In the genomic region with DNA sequence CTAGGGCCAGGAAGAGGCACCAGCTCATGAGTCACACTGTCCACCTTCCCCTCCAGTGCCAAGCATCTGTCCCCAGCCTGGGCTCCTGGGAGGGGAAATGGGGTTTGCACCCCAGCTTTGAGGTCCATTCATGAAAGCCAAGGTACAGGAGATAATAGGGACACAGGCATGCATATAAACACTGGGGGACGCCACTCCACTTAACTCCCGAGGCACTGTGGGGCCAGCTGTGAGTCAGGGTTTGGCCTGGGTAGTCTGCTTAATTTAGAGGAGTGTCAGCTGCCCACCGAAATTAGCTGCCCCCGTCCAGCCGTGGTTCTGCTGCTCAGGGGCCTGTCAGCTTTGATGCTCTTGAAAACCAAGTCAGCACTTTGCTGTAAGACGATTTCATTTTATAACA, we compare ENCODE assay signal across 28 mouse cellular contexts. TPM values are rescaled to one million over a fixed set of nuclear protein-coding genes. Genes with fewer than 3 reads are reported as not detected.
DNase-seq lines count a peak whose midpoint lies in the region; ATAC-seq lines count a peak whose summit lies in the region.
"Had no signal": no experiment of that assay in that cellular context is flagged by ENCODE, and none has a peak within 500 bp of the region (broad histone marks: within the 10 kb centered on the region; RNA-seq: fewer than 3 reads in every experiment).

No protein-coding gene starts in this region.

- no peaks in the 10 kb centered on the region for H3K27me3 ChIP-seq in hindbrain, embryonic 12.5 days
- no peaks in the 10 kb centered on the region for H3K27me3 ChIP-seq in hindbrain, embryonic 14.5 days (ENCODE audit: control insufficient read depth, insufficient read depth, low read length)
- H3K27me3 ChIP-seq in hindbrain, embryonic 13.5 days = no peaks in the 10 kb centered on the region
- H3K27me3 ChIP-seq: embryonic facial prominence, embryonic 13.5 days; forebrain, embryonic 13.5 days; heart, embryonic 15.5 days; Patski had no signal

- H3K9ac ChIP-seq in hindbrain, embryonic 12.5 days = no peak overlapping the region
- no peak overlapping the region for H3K9ac ChIP-seq in hindbrain, embryonic 14.5 days
- no peak overlapping the region for H3K9ac ChIP-seq in hindbrain, embryonic 13.5 days
- H3K9ac ChIP-seq: embryonic facial prominence, embryonic 13.5 days; forebrain, embryonic 13.5 days; forebrain, postnatal 0 days; heart, embryonic 12.5 days; heart, embryonic 15.5 days had no signal

- H3K27ac ChIP-seq in hindbrain, embryonic 12.5 days = 0 out of 2 replicates have a peak overlapping the region, but pooled peaks have one; percentile 35
- no peak overlapping the region for H3K27ac ChIP-seq in hindbrain, embryonic 14.5 days
- H3K27ac ChIP-seq in hindbrain, embryonic 13.5 days = 0 out of 2 replicates have a peak overlapping the region, but pooled peaks have one; percentile 30
- H3K27ac ChIP-seq: embryonic facial prominence, embryonic 13.5 days; forebrain, embryonic 13.5 days; gastrocnemius, adult 2 months; heart, embryonic 15.5 days had no signal

- WGBS in hindbrain, embryonic 12.5 days = 46% methylated on average over 6 of the region's 6 CpGs
- 37% methylated on average over 6 of the region's 6 CpGs for WGBS in hindbrain, embryonic 14.5 days
- 46% methylated on average over 6 of the region's 6 CpGs for WGBS in hindbrain, embryonic 13.5 days

- no peaks in the 10 kb centered on the region for H3K9me3 ChIP-seq in hindbrain, embryonic 12.5 days (replicated peaks)
- no peaks in the 10 kb centered on the region for H3K9me3 ChIP-seq in hindbrain, embryonic 14.5 days (ENCODE audit: control insufficient read depth, low read length)
- no peaks in the 10 kb centered on the region for H3K9me3 ChIP-seq in hindbrain, embryonic 13.5 days
- H3K9me3 ChIP-seq: embryonic facial prominence, embryonic 13.5 days; forebrain, embryonic 13.5 days; G1E; heart, embryonic 12.5 days; heart, embryonic 15.5 days had no signal

- DNase-seq in heart, adult 11 months = peak; percentile 89
- no peak for DNase-seq in heart, postnatal 10 days
- DNase-seq in hindbrain, embryonic 14.5 days (ENCODE audit: low spot score) = no peak
- DNase-seq in ovary, adult 18-20 months (ENCODE audit: low spot score) = no peak
- DNase-seq: adrenal gland, adult 2 months; adrenal gland, postnatal 14 days; B cell, adult 2 months; cerebellum, adult 11 months; cerebellum, adult 2 months; cerebellum, adult 9-11 months; cerebellum, postnatal 25 days; forebrain, postnatal 0 days; gastrocnemius, adult 2 months; gastrocnemius, postnatal 14 days; heart, adult 18-20 months; heart, postnatal 14 days; heart, postnatal 4 days; kidney, adult 2 months had no signal

- intact Hi-C loops in heart, postnatal 10 days (cut with DNase I) = no loop called here

- no peaks in the 10 kb centered on the region for H3K36me3 ChIP-seq in hindbrain, embryonic 12.5 days
- H3K36me3 ChIP-seq in hindbrain, embryonic 14.5 days (replicated peaks; ENCODE audit: control insufficient read depth, insufficient read depth) = no peaks in the 10 kb centered on the region
- no peaks in the 10 kb centered on the region for H3K36me3 ChIP-seq in hindbrain, embryonic 13.5 days
- H3K36me3 ChIP-seq: embryonic facial prominence, embryonic 13.5 days; G1E; heart, embryonic 12.5 days; heart, embryonic 15.5 days had no signal

- no peak overlapping the region for H3K4me3 ChIP-seq in hindbrain, embryonic 12.5 days
- H3K4me3 ChIP-seq in hindbrain, embryonic 14.5 days (replicated peaks; ENCODE audit: low read length) = no peak overlapping the region
- no peak overlapping the region for H3K4me3 ChIP-seq in hindbrain, embryonic 13.5 days
- H3K4me3 ChIP-seq: embryonic facial prominence, embryonic 13.5 days; erythroblast, embryonic 14.5 days; forebrain, embryonic 13.5 days; gastrocnemius, adult 2 months; heart, embryonic 12.5 days; heart, embryonic 15.5 days had no signal

- no peak overlapping the region for H3K4me2 ChIP-seq in hindbrain, embryonic 12.5 days (replicated peaks)
- no peak overlapping the region for H3K4me2 ChIP-seq in hindbrain, embryonic 14.5 days (replicated peaks)
- H3K4me2 ChIP-seq in hindbrain, embryonic 13.5 days = no peak overlapping the region
- H3K4me2 ChIP-seq: embryonic facial prominence, embryonic 13.5 days; forebrain, embryonic 13.5 days; heart, embryonic 12.5 days; heart, embryonic 15.5 days had no signal

- peaks cover 18% of the 10 kb centered on the region for H3K4me1 ChIP-seq in hindbrain, embryonic 12.5 days
- H3K4me1 ChIP-seq in hindbrain, embryonic 14.5 days (replicated peaks; ENCODE audit: control insufficient read depth, insufficient read depth, low read length) = no peaks in the 10 kb centered on the region
- H3K4me1 ChIP-seq in hindbrain, embryonic 13.5 days (replicated peaks) = peaks cover 18% of the 10 kb centered on the region
- H3K4me1 ChIP-seq: embryonic facial prominence, embryonic 13.5 days; forebrain, embryonic 13.5 days; heart, embryonic 15.5 days had no signal

- 0 out of 2 replicates have a peak, but pooled peaks have one; percentile 57 for ATAC-seq in hindbrain, embryonic 12.5 days (ENCODE audit: low FRiP score)
- ATAC-seq in hindbrain, embryonic 14.5 days (ENCODE audit: low FRiP score) = no peak
- no peak; the same call in 1 of the 2 replicates for ATAC-seq in hindbrain, embryonic 13.5 days (ENCODE audit: low FRiP score)
- ATAC-seq: forebrain, embryonic 13.5 days; forebrain, postnatal 0 days; intestine, postnatal 0 days; Patski had no signal

RNA-seq across cellular contexts. Expression of a gene that starts 39.8 kb away (rescaled TPM):
- 10 to 100 TPM; 64.8 to 73.9 TPM for total RNA-seq in heart, postnatal 10 days (2021)
- polyA plus RNA-seq in hindbrain, embryonic 12.5 days (2016; fragmentation: Nextera tagmentation; extraction: Ambion mirVana) = 17.4 and 21.2 TPM in 2 replicates
- polyA plus RNA-seq in hindbrain, embryonic 14.5 days (2014; fragmentation: Nextera tagmentation; extraction: Ambion mirVana) = 22.0 and 24.2 TPM in 2 replicates
- polyA plus RNA-seq in hindbrain, embryonic 13.5 days (2015; fragmentation: Nextera tagmentation; extraction: Ambion mirVana) = 16.5 and 20.2 TPM in 2 replicates
- polyA plus RNA-seq: G1E had no signal
